Mouse (Mus musculus) liver, postnatal 0 days (tissue): ENCODE data around the gene Itgad. TPM values are rescaled to one million over a fixed set of nuclear protein-coding genes. Genes with fewer than 3 reads are reported as not detected.

ENCODE experiments used
- ATAC-seq: fragments of 200-750 bp; cut with Nextera tagmentation; 2 replicates; pipeline ENCODE4 v1.8.0; 2017; ENCODE audit warnings: mild to moderate bottlenecking, moderate library complexity
- DNase-seq: peaks from one replicate; pipeline ENCODE4 v3.0.0-alpha.2; 2016
- H3K27ac ChIP-seq: fragments of 300-500 bp; sonication (generic); 2 replicates; pipeline ENCODE4 v1.5.1; 2014; ENCODE audit warnings: antibody characterized with exemption, moderate library complexity, mild to moderate bottlenecking, low read depth
- H3K27me3 ChIP-seq: fragments of 300-500 bp; sonication (generic); 2 replicates; pipeline ENCODE4 v1.6.1; 2014; ENCODE audit warnings: low read length, control low read depth, mixed read lengths; ENCODE audit not compliant: insufficient read depth
- H3K36me3 ChIP-seq: fragments of 300-500 bp; sonication (generic); replicated peaks from 2 replicates; pipeline ENCODE4 v1.6.1; 2014; ENCODE audit warnings: mild to moderate bottlenecking, control low read depth, low read length, moderate library complexity, mixed read lengths; ENCODE audit not compliant: insufficient read depth
- H3K4me1 ChIP-seq: fragments of 300-500 bp; sonication (generic); 2 replicates; pipeline ENCODE4 v1.6.1; 2014; ENCODE audit warnings: antibody characterized with exemption, mild to moderate bottlenecking, control low read depth; ENCODE audit not compliant: insufficient read depth
- H3K4me2 ChIP-seq: fragments of 300-500 bp; sonication (generic); 2 replicates; pipeline ENCODE4 v1.6.1; 2014; ENCODE audit warnings: low read depth, mild to moderate bottlenecking, low read length, moderate library complexity, mixed read lengths
- H3K4me3 ChIP-seq: fragments of 300-500 bp; sonication (generic); 2 replicates; pipeline ENCODE4 v1.5.1; 2014; ENCODE audit warnings: low read depth, low read length
- H3K9ac ChIP-seq: fragments of 300-500 bp; sonication (generic); replicated peaks from 2 replicates; pipeline ENCODE4 v1.6.1; 2014; ENCODE audit warnings: mild to moderate bottlenecking, moderate library complexity
- H3K9me3 ChIP-seq: fragments of 300-500 bp; sonication (generic); 2 replicates; pipeline ENCODE4 v1.6.1; 2016; ENCODE audit warnings: mild to moderate bottlenecking, control low read depth, low read length, mixed read lengths
- CTCF ChIP-seq: sonication (generic); IDR thresholded peaks from 2 replicates; pipeline ENCODE4 v1.5.1; 2016; ENCODE audit warnings: antibody characterized with exemption, low read depth
- EP300 ChIP-seq: IDR thresholded peaks from 2 replicates; pipeline ENCODE4 v1.6.1; 2016; ENCODE audit warnings: antibody characterized with exemption, low read depth, mild to moderate bottlenecking
- WGBS: fragments of 180-500 bp; shearing (Covaris S2); extraction: QIAGEN DNeasy Blood & Tissue Kit; methylation state at CpG from one replicate; pipeline ENCODE4 v1.1.7; 2014; ENCODE audit not compliant: insufficient replicate concordance; 5-methylcytosine and 5-hydroxymethylcytosine counted together
- polyA plus RNA-seq: library from polyadenylated mRNA; unstranded; fragments of >200 nt; fragmentation: Nextera tagmentation; extraction: Ambion mirVana; gene quantifications from 2 replicates; pipeline ENCODE4 v1.2.1, GENCODE M21; 2015

Itgad gene
- polyA plus RNA-seq, 1 experiment from 2014 or later, result 0.28 TPM

DNA sequence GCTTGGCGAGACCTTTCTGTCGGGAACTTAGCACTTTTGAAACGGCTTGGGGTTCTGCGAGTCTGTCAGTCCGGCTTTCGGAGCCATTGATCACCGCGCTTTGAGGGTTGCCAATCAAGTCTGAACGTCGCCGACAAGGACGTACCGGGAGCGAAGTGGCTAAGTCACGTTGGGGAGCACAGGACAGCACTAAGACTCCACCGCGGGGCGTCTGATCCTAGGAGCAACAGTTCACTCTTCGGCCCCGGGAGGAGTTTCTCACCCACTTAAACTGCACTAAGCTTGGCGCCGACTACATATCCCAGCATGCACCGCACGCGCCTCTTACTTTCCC is 83.4 kb downstream of the Itgad start:
- peaks cover 24% of the 10 kb centered on the region for H3K36me3 ChIP-seq
- H3K27me3 ChIP-seq, result no peaks in the 10 kb centered on the region
- peak; percentile 28; the same call in 1 of the 2 replicates for TF ChIP-seq EP300
- TF ChIP-seq CTCF, result no peak
- ATAC-seq (no peak; the same call in 1 of the 2 replicates), DNase-seq (no peak)
- peak overlapping the region; percentile 81 for H3K4me3 ChIP-seq
- peak overlapping the region; percentile 88 for H3K9ac ChIP-seq
- no peaks in the 10 kb centered on the region for H3K9me3 ChIP-seq
- H3K4me1 ChIP-seq, result peaks cover 15% of the 10 kb centered on the region
- peak overlapping the region; percentile 77 for H3K4me2 ChIP-seq
- H3K27ac ChIP-seq, result peak overlapping the region; percentile 95
- WGBS, result 0% methylated on average over 25 of the region's 25 CpGs

DNA sequence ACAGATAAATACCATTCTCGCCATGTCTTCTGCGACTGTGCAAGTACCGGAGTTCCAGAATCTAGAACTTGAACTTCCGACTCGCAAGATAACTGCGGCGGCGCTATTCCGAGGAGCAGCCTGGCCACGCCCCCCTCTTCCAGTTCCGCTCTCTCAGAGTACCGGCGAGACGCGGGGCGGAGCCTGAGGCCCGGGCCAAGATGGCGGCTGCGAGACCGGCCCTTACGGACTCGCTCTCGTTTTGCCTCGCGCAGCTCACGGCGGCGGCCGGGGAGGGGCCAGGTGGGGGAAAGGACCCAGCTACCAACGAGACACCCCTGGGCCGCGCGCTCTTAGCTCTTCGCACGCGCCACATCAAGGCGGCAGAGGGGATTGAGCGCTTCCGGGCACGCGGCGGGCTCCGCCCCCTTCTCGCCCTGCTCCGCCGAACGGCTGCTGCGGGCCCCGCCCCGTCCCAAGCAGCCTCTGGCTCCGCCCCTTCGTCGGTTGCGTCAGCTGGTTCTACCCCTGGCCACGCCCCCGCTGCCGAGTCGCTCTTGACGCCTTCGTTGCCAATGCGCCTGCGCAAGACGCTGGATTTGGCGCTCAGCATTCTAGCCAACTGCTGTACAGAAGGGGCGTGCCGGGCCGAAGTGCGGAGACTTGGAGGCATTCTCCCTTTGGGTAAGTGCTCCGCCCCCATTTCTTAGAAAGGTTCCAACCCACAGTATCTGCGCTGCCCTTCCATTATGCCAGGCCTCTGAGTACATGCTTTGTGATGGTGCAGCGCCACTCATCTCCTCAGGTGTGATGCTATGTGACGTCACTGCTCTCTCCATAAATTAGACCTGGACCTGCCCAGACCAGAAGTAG is 84.0 kb downstream of the Itgad start, which contains the start of gene 9130023H24Rik:
Gene 9130023H24Rik (minus strand): TSS at position 105 of the 852 bp plus-strand sequence.
- H3K4me3 ChIP-seq, result peak within 1 kb of the TSS; percentile 81
- H3K9me3 ChIP-seq, result no peaks in the 10 kb centered on the region
- peaks cover 15% of the 10 kb centered on the region for H3K4me1 ChIP-seq
- no peaks in the 10 kb centered on the region for H3K27me3 ChIP-seq
- peak within 1 kb of the TSS; percentile 83 for H3K4me2 ChIP-seq
- H3K36me3 ChIP-seq, result peaks cover 29% of the 10 kb centered on the region
- ATAC-seq (peak; percentile 88), DNase-seq (peak; percentile 100)
- peak; percentile 43; the same call in 1 of the 2 replicates for TF ChIP-seq EP300
- TF ChIP-seq CTCF, result peak; percentile 48; the same call in 1 of the 2 replicates
- peak within 1 kb of the TSS; percentile 88 for H3K9ac ChIP-seq
- peak within 1 kb of the TSS; percentile 95 for H3K27ac ChIP-seq
- 0% methylated on average over 63 of the region's 72 CpGs for WGBS

DNA sequence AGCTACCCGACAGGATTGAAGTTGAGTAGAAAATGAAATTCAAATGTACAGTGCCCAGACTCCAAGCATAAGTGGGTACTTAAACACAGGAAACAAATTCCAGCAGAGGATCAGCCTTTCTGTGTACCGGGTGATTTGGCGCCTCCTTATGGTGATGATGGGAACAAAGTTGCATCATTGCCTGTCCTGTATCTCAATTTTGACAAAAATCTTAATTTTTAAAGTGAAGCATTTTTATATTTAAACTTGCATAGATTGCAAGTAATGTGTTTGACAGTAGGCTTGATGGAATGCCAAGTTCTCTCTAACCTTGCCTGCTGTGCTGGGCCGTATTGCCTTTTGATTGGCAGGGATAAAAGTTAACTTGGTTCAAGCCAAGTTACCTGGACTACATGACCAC is 84.8 kb downstream of the Itgad start:
- H3K27me3 ChIP-seq, result no peaks in the 10 kb centered on the region
- peak overlapping the region; percentile 81 for H3K4me3 ChIP-seq
- DNase-seq (peak; percentile 58), ATAC-seq (no peak)
- H3K9me3 ChIP-seq, result no peaks in the 10 kb centered on the region
- H3K36me3 ChIP-seq, result peaks cover 31% of the 10 kb centered on the region
- peak overlapping the region; percentile 48; the same call in 1 of the 2 replicates for H3K9ac ChIP-seq
- TF ChIP-seq CTCF, result peak; percentile 74
- TF ChIP-seq EP300, result no peak
- peaks cover 15% of the 10 kb centered on the region for H3K4me1 ChIP-seq
- H3K4me2 ChIP-seq, result peak overlapping the region; percentile 83
- peak overlapping the region; percentile 95; the same call in 1 of the 2 replicates for H3K27ac ChIP-seq
- 30% methylated on average over 4 of the region's 4 CpGs for WGBS

DNA sequence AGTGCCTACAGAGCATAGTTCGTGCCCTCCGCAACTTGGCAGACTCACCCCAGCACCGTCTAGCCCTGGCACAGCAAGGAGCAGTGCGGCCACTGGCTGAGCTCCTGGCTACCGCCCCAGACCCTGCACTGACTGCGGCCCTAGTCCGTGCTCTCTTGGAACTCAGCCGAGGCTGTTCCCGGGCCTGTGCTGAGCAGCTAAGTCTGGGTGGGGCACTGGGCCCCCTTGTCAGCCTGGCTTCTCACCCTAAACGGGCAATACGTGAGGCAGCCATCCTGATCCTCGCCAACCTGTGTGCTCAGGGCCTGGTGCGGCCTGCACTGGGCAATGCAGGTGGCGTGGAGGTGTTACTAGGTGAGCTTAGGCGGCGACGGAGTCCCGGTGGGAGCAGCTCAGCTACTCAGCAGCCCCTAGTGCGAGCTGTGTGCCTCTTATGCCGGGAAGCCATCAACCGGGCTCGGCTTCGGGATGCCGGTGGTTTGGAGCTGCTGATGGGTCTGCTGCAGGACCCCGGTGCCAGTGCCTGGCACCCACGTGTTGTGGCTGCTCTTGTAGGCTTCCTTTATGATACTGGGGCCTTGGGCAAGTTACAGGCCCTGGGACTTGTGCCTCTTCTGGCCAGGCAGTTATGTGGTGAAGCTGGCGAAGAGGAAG is 86.1 kb downstream of the Itgad start:
- H3K27ac ChIP-seq, result no peak overlapping the region
- ATAC-seq, result no peak
- H3K36me3 ChIP-seq, result peaks cover 40% of the 10 kb centered on the region
- no peaks in the 10 kb centered on the region for H3K9me3 ChIP-seq
- H3K4me2 ChIP-seq, result no peak overlapping the region
- H3K27me3 ChIP-seq, result no peaks in the 10 kb centered on the region
- H3K4me3 ChIP-seq, result no peak overlapping the region
- no peak overlapping the region; the same call in 1 of the 2 replicates for H3K9ac ChIP-seq
- no peak for DNase-seq
- WGBS, result 91% methylated on average over 27 of the region's 27 CpGs
- H3K4me1 ChIP-seq, result peaks cover 15% of the 10 kb centered on the region
- TF ChIP-seq CTCF (no peak), EP300 (no peak)

DNA sequence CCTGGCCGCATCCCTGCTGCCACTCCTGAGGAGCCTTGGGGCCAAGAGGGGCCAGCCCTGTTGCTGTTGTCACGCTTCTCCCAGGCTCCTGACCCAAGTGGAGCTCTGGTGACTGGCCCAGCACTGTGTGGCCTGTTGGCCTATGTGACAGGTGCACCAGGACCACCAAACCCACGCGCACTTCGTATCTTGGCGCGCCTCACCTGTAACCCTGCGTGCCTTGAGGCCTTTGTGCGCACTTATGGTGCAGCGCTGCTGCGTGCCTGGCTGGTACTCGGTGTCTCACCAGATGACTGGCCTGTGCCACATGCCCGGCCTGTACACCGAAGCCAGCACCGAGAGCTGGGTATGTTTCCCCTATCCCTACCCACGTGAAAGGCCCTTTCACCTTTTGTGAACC is 88.2 kb downstream of the Itgad start:
- Histone ChIP-seq H3K27ac (no peak overlapping the region), H3K4me2 (no peak overlapping the region), H3K4me1 (peaks cover 17% of the 10 kb centered on the region), H3K36me3 (peaks cover 40% of the 10 kb centered on the region), H3K4me3 (no peak overlapping the region), H3K9ac (no peak overlapping the region), H3K27me3 (peaks cover 5% of the 10 kb centered on the region; the same call in 1 of the 2 replicates), H3K9me3 (no peaks in the 10 kb centered on the region)
- DNase-seq (no peak), ATAC-seq (no peak)
- TF ChIP-seq CTCF (no peak), EP300 (no peak)
- WGBS, result 89% methylated on average over 16 of the region's 16 CpGs

DNA sequence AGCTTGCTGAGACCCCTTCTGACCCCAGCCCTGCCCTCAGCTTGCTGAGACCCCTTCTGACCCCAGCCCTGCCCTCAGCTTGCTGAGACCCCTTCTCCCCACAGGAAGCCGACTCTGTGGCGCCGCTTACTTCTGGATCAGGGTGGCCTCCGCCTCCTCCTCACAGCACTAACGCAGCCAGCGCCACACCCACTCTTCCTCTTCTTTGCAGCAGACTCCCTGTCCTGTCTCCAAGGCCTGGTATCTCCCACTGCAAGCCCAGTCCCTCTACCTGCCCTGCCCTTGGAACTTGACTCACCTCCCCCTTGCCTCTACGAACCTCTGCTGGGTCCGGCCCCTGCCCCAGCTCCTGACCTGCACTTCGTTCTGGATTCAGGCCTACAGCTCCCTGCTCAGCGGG is 89.7 kb downstream of the Itgad start:
- peaks cover 40% of the 10 kb centered on the region for H3K36me3 ChIP-seq
- 78% methylated on average over 10 of the region's 10 CpGs for WGBS

More for the DNA sequence above, 89.7 kb downstream of the Itgad start:
- no peak overlapping the region for H3K9ac ChIP-seq
- H3K9me3 ChIP-seq, result no peaks in the 10 kb centered on the region
- H3K27ac ChIP-seq, result no peak overlapping the region
- H3K27me3 ChIP-seq, result peaks cover 5% of the 10 kb centered on the region; the same call in 1 of the 2 replicates
- DNase-seq (no peak), ATAC-seq (no peak)
- peaks cover 12% of the 10 kb centered on the region for H3K4me1 ChIP-seq
- no peak overlapping the region for H3K4me3 ChIP-seq
- no peak overlapping the region for H3K4me2 ChIP-seq
- TF ChIP-seq EP300 (no peak), CTCF (no peak)
